Mouse (Mus musculus): Measurements from ENCODE around the gene Riok2. TPM values are rescaled to one million over a fixed set of nuclear protein-coding genes. Genes with fewer than 3 reads are reported as not detected.

The Riok2 gene
- total RNA-seq, 2 experiments from 2014 or later, result 18.5 to 18.7 TPM

DNA sequence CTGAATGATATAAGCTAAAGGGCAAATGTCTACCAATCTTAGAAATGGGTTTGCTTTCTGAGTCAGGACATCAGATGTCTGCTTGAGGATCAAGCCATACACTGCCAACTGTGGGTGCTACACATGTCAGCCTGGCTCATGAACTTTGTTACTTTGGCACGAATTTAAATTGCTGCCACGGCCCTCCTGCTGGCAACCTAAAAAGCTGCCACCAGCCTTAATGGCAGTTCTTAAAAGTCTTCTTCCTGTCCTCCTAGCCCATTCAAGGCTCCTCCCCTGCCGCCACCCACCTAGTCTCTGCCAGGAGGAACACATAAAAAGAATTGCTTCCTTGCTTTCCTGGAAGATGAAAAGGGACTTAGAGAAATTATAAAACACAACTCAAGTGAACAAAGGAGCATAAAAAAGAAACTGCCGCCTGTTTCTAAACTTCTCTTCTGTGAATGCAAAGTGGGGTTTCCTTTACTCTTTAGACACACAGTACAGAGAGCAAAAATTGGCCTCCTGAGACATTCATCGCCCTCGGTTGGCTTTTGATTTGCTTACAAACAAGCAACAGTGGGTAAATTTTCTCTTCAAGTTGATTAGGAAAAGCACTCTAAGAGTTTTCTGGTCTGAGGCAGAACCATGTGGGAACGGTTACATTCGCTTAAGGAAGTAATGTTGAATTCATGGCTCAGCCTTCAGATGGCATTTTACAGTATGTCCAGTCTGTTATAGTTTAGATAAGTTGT is 30.9 kb downstream of the Riok2 start:
- no peak for DNase-seq
- intact Hi-C loops (cut with DNase I), result loop anchor here (5.0 kb wide), 1 partner anchor 117 kb away; no protein-coding TSS in a partner anchor

DNA sequence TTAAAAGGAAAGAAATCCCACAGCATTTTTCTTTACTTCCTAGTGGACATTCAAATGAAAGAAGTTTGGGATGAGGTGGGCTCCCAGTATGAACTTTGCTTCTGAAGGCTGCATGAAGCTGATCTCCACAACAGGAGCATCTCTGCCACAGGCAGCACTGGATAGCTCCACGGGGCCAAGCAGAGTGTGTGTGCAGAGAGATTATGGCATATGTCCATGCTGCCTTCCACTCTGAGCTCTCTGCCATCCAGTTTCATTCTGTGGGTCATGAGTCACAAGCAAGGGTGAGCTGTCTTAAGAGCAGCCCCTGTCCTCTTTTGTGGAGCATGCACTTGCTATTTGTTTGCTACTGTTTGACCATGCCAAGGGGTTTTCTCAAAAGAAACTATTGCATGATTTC is 31.5 kb downstream of the Riok2 start:
- intact Hi-C loops (cut with DNase I), result no loop called here
- no peak for DNase-seq

DNA sequence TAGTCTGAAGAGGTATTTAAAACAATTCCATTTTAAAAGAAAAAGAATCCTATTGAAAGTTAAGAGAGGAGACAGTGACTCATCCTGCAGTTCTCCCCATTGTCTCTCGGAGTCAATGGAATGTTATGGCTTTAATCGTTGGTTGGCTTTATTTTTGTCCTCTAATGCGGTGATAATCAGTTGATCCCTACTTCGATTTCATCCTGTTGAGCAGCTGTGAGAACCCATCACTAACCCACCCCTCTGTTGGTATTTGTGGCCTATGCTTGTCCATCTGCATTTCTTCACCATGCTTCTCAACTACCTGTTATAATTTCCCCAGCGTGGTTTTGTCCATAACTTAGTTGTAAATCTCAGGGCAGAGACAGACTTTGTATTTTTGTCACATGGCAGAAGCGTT is 34.0 kb downstream of the Riok2 start:
- intact Hi-C loops (cut with DNase I), result no loop called here
- DNase-seq, result no peak

DNA sequence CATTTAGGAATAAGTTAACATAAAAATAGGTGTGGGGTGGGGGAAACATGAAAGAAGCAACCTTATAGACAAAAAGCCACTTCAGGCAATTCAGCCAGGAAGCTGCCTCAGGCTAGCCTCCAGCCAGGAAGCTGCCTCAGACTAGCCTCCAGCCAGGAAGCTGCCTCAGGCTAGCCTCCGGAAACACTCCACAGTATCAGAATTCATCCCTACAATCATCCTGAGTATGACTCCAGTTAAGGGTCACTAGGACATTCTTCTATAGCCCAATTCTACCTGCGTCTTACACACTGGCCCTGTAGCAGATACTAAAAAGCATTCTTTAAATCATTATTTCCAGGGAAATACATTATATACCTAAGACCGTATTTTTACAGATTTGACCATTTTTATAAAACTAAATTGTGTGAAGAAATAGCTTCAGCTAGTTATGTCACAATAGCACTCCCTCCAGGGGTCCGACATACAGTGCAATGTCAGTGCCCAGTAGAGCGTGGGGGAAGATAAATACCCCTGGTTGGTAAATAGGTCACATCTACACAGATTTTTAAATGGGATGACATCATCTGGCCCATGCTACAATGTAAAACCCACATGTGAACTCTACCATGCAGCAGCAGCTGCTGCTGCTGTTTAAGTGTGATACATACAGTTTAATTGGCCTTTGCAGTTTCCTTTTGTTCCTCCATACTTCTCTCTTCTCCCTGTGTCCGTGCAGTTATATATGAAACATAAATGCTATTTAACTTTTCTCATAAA is 34.8 kb downstream of the Riok2 start:
- no peak for DNase-seq
- intact Hi-C loops (cut with DNase I), result no loop called here

DNA sequence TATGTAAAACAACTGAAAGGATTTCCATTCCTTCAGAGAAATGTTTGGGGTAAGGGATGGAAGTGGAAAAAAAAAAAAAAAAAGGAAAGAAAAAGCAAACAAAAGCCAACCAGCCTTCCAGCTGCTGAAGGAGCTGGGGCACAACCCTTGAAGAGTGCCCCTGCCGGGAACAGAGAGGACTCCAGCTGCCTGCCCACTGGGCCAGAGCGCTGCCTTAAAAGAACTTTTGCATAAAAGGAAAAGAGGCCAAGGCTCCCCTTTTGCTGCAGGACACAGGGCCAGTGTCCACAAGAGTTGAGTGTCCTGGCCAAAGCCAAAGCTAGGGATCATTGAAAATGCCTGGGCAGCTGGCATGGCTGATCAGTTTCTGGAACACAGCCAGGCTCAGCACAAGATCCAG is 35.5 kb downstream of the Riok2 start:
- intact Hi-C loops (cut with DNase I), result no loop called here
- no peak for DNase-seq

DNA sequence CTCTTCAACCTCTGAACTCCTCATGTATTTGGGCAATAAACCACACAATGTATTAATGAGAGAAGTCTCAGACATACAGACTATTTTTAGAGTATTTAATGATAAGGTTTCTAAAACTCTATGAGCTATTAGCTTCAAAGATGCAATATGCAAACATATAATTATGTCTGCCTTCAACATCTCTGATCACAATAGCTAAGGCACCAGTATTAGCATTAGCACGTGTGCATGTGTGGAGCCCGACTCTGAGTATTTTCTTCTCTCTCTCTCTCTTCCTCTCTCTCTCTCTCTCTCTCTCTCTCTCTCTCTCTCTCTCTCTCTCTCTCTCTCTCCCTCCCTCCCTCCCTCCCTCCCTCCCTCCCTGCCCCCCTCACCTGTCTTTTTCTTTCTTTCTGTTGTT is 37.3 kb downstream of the Riok2 start:
- no peak for DNase-seq
- intact Hi-C loops (cut with DNase I), result no loop called here

DNA sequence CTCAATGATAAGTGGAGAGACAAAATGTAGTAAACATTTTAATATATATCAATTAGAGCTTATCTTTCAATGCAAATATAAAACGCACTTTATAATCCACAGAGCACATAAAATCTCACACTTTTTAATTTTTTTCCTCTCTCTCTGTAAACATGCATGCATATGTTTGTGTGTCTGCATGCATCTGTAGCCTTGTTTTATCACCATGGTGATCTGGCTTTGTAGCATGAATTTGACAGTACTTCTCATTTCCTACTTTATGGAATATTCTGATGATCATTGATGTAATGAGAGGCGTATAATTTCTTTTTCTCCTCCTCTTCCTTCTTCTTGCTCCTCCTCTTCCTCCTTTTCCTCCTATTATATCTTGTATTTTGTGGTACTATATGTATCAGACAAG is 38.1 kb downstream of the Riok2 start:
- intact Hi-C loops (cut with DNase I), result no loop called here
- DNase-seq, result no peak

DNA sequence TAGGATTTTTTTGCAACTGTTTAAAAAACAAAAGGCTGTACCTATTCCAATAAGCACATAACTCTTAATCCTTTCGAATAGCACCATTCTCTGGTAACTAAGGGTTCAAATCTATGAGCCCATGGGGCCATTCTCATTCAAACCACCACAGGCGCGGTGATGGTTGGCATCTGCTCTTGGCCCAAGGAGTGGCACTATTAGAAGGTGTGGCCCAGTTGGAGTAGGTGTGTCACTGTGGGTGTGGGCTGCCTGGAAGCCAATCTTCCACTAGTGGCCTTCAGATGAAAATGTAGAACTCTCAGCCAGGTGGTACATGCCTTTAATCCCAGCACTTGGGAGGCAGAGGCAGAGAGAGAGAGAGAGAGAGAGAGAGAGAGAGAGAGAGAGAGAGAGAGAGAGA is 40.1 kb downstream of the Riok2 start:
- intact Hi-C loops (cut with DNase I), result no loop called here
- no peak for DNase-seq

DNA sequence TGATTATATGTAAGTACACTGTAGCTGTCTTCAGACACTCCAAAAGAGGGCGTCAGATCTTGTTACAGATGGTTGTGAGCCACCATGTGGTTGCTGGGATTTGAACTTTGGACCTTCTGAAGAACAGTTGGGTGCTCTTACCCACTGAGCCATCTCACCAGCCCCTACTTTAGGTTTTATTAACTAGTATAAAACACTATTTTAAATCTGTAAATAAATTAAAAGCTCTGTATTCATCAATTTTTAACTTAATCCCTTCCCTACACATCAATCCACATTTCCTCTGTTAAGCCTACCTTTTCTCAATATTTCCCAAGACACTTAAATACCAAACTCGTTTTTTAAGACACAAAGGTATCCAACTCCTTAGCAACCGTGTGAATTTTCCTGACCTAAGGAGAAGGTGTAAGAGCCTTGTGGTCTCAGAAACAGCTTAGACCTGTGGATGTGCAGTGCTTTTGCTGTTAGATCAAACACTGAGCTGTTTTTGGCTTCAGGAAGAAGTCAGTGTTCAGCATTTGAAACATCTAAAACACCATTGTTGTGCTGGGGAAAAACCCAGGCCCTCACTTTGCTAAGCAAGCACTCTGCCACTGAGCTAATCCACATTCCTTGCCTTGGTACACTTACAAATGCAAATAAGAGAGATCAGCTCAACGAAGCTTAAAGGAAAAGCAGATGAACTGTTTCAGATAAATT is 50.6 kb downstream of the Riok2 start:
- intact Hi-C loops (cut with DNase I), result no loop called here
- no peak for DNase-seq

DNA sequence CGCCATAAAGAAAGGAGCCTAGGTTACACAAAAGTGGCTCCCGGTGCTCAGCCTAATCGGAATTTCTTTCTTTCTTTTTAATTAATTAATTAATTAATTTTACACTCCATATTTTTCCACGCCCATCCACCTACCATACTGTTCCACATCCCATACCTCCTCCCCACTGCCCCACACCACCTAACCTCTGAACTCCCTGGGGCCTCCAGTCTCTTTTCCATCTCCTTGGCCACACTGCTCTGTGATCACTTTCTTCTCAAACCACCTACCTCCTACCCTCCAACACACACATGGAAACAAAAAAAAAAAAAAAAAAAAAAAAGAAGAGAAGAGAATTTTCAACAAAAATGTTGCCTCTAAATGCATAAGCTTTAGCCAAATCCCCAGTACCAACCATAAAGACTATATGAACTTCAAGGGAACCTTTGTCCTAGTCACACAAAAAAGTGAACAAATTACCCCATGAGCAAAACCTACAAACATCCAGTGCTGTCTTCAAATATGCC is 51.3 kb downstream of the Riok2 start:
- no peak for DNase-seq
- intact Hi-C loops (cut with DNase I), result no loop called here

DNA sequence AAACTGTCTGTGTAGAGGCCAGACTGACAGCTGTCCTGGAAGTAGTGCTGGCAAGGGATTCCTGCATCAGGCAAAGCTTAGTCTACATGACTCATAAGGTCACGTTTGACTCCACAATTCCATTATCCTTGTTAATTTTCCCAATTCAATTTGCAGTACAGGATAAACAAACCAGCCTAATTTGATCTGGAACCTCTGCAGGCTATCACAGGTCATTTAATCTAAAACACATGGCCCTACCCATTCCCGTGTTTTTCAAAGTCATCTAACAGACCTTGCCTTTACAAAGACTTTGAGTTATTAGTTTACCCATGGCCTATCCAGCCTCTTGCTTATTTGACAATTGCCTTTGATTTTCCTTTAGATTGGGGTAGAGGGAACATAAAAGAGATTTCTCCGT is 51.8 kb downstream of the Riok2 start:
- intact Hi-C loops (cut with DNase I), result no loop called here
- no peak for DNase-seq

DNA sequence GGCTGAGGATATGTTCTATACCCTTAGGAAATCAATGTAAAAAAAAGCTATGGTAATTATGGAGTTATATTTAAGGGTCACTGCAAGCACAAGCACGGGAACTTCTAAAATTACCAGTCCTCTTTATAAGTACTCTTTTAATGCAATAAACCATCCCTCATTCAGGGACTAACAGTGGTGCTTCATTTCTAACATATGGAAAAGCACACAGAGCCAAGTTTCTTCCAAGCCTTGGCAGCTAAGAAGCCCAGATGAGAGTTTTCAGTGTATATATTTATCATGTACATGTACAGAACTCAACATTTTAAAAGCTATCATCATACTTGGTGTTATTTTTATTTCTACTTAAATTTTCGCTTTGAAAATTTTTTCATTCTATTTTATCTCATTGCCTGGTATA is 54.8 kb downstream of the Riok2 start:
- intact Hi-C loops (cut with DNase I), result no loop called here
- DNase-seq, result no peak

DNA sequence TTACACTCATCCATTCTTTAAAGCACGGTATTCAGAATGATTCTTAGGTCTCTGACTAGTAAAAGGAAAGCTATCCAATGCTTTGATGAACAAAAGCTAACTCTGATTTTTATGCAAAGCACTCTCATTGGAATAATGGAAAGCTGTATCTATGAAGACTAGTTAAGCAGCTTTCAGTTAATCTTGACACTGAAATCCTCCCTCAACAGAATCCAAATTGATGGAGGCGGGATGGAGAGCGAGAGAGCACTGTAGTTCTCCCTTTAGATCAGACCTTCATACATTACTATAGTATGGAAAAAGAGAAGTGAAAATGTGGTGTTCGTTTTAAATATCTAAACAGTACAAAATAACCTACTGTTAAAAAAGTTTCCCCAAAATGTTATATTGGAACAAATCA is 59.6 kb downstream of the Riok2 start:
- intact Hi-C loops (cut with DNase I), result no loop called here
- DNase-seq, result no peak

DNA sequence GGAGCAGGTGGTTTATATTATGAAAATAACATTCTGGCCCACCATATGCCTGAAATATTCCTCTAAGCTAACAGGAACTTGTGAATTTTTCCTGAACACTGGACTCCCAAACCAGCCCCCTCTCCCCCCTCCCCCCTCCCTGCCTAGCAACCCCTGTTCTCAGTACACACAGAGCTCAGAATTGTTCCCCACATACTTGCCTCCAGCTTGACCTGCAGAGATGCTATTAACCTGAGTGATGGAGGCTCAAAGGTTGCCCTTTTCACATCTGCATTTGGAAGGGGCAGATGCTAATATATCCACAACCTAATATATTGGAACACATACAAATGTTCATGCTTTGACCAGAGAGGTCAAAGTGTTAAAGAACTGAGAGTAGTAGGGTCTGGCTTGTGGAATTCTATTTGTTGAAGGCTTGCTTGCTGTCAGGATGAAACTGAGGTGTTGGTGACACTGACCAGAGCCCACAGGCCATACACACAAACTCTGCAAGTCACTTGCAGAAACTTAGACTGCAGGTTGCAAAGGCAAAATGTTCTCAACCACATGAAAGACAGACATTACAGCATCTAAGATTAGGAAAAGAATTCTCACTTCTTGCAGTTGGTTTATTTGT is 64.6 kb downstream of the Riok2 start:
- no peak for DNase-seq
- intact Hi-C loops (cut with DNase I), result no loop called here

DNA sequence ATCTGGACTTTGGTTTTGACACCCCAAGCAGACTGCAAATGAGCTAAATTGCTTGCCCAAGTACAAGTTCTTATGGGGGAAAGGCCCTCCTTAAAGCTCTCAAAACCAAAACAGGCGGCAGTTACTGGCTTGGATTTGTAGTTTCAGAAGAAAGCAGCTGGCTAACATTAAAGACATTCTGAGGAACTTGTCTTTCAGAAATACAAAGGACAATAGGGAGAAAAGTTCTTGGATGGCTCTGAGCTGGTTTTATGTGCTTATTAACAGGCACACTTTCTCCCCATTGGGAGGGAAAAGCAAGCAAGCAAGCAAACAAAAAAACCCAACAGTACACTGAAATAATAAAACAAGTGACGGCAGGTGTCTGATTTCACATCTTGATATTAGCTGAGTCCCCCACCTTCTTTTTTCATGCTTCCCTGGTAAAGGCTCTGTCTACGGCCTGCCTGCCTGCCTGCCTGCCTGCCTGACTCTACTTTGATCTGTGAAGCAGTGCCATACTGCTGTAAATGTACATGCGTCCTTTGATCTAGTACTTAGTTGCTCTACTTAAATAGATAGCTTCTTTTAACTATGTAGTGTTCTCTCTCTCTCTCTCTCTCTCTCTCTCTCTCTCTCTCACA is 67.9 kb downstream of the Riok2 start:
- intact Hi-C loops (cut with DNase I), result no loop called here
- DNase-seq, result no peak

DNA sequence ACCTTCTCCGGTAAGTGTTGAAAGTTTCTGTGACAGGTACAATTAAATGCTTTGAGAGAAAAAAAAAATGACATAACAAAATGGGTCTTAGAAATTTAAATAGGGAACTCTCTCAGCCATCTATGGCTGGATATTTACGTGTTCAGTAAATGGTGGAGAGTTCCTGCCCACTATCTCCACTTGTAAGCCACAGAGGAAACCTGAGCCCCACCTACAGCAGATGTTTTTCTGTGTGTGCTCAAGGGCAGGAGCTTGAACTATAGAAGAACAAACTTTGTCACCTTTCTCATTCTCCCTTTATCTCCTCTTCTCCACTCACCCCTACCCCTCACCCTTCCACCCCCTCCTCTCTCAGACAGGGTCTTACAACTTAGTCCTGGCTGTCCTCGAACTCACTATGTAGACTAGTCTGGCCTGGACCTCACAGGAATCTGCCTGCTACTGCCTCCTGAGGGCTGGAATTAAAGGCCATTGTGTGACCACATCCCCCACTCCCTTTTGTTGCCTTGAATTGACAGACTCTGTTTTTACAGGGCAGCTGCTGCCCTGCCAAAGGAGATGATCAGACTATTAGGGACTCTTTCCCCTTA is 70.3 kb downstream of the Riok2 start:
- intact Hi-C loops (cut with DNase I), result no loop called here

More for the DNA sequence above, 70.3 kb downstream of the Riok2 start:
- no peak for DNase-seq

All from heart, postnatal 10 days (tissue).